Mouse (Mus musculus) myocyte (in vitro differentiated cells): ENCODE data around the gene Neurog2. TPM values are rescaled to one million over a fixed set of nuclear protein-coding genes. Genes with fewer than 3 reads are reported as not detected.

Source experiments
- H3K27me3 ChIP-seq: one replicate; pipeline ENCODE4 v1.6.1; 2011; ENCODE audit not compliant: control insufficient read depth, insufficient read depth, insufficient read length
- H3K36me3 ChIP-seq: one replicate; pipeline ENCODE4 v1.6.1; 2011; ENCODE audit not compliant: control insufficient read depth, insufficient read depth
- H3K4me2 ChIP-seq: one replicate; pipeline ENCODE4 v1.6.1; 2011; ENCODE audit warnings: low read depth, control low read depth
- H3K4me3 ChIP-seq: one replicate; pipeline ENCODE4 v1.5.1; 2011; ENCODE audit warnings: mild to moderate bottlenecking, control low read depth, moderate library complexity
- H3K79me2 ChIP-seq: one replicate; pipeline ENCODE4 v1.6.1; 2011; ENCODE audit not compliant: control insufficient read depth, insufficient read depth
- H3ac ChIP-seq: one replicate; pipeline ENCODE4 v1.6.1; 2011; ENCODE audit not compliant: control insufficient read depth, insufficient read length
- CEBPB ChIP-seq: IDR thresholded peaks from 2 replicates; pipeline ENCODE4 v1.6.1; 2011; ENCODE audit warnings: mild to moderate bottlenecking, moderate library complexity; ENCODE audit not compliant: poor library complexity, insufficient read depth, severe bottlenecking
- E2F4 ChIP-seq: IDR thresholded peaks from one replicate; pipeline ENCODE4 v1.6.1; 2011; ENCODE audit warnings: mild to moderate bottlenecking, control low read depth, moderate library complexity; ENCODE audit not compliant: insufficient read depth
- MAX ChIP-seq: IDR thresholded peaks from one replicate; pipeline ENCODE4 v1.6.1; 2011; ENCODE audit warnings: low read depth, mild to moderate bottlenecking, control low read depth
- MYOD1 ChIP-seq, 3 experiments: IDR thresholded peaks; one replicate each; pipeline ENCODE4 v1.6.1; 2011; ENCODE audit warnings: control low read depth in 2 of 3, low read depth in 2 of 3, mild to moderate bottlenecking in 2 of 3, moderate library complexity in 1 of 3; ENCODE audit not compliant: insufficient read length in 2 of 3, control insufficient read depth in 1 of 3
- MYOG ChIP-seq, 3 experiments: IDR thresholded peaks; one replicate each; pipeline ENCODE4 v1.6.1; 2011; ENCODE audit warnings: control low read depth in 2 of 3, low read depth in 2 of 3, mild to moderate bottlenecking in 2 of 3; ENCODE audit not compliant: insufficient read length in 2 of 3, control insufficient read depth in 1 of 3, insufficient read depth in 1 of 3
- POLR2A ChIP-seq: IDR thresholded peaks from one replicate; pipeline ENCODE4 v1.6.1; 2011; ENCODE audit warnings: low read depth, mild to moderate bottlenecking, control low read depth, moderate library complexity; ENCODE audit not compliant: insufficient read length
- POLR2AphosphoS2 ChIP-seq: IDR thresholded peaks from one replicate; pipeline ENCODE4 v1.6.1; 2011; ENCODE audit warnings: low read depth, control low read depth; ENCODE audit not compliant: insufficient read length
- REST ChIP-seq: IDR thresholded peaks from one replicate; pipeline ENCODE4 v1.6.1; 2011; ENCODE audit warnings: mild to moderate bottlenecking, control low read depth, moderate library complexity; ENCODE audit not compliant: insufficient read depth, insufficient read length
- SRF ChIP-seq: IDR thresholded peaks from one replicate; pipeline ENCODE4 v1.6.1; 2011; ENCODE audit warnings: low read depth; ENCODE audit not compliant: control insufficient read depth, insufficient read length
- TCF12 ChIP-seq: IDR thresholded peaks from one replicate; pipeline ENCODE4 v1.6.1; 2011; ENCODE audit warnings: mild to moderate bottlenecking, control low read depth; ENCODE audit not compliant: poor library complexity, insufficient read depth, severe bottlenecking
- TCF3 ChIP-seq: IDR thresholded peaks from one replicate; pipeline ENCODE4 v1.6.1; 2011; ENCODE audit warnings: low read depth, control low read depth; ENCODE audit not compliant: insufficient read length
- USF1 ChIP-seq: IDR thresholded peaks from one replicate; pipeline ENCODE4 v1.6.1; 2011; ENCODE audit warnings: low read depth, mild to moderate bottlenecking, control low read depth, moderate library complexity
- polyA plus RNA-seq: library from polyadenylated mRNA; unstranded; fragments of >200 nt; fragmentation: generic; extraction: Trizol; gene quantifications from one replicate; pipeline ENCODE4 v1.2.1, GENCODE M21; 2012; ENCODE audit warnings: missing spikeins

The Neurog2 gene
- polyA plus RNA-seq, 1 experiment = not detected

DNA sequence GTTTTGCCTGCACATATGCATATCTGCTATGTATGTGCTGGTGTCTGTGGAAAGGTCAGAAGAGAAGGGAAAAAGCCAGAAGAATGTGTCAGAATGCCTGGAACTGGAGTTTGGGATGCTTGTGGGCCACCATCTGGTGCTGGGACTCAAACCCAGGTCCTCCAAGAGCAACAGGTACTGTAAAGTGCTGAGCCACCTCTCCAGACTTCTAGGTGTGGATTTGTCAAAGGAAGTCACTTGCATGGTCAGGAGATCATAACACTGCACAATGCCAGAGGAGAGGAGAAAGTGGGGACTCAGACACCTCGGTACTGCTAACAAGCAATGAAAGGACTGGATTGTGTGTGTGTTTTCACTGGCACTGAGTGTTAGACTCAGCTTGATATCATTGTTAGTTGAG lies 2.7 kb upstream of the Neurog2 start:
- Histone ChIP-seq H3ac (no peak overlapping the region), H3K4me2 (no peak overlapping the region), H3K27me3 (peaks cover 65% of the 10 kb centered on the region), H3K4me3 (no peak overlapping the region), H3K36me3 (no peaks in the 10 kb centered on the region), H3K79me2 (no peaks in the 10 kb centered on the region)
- TF ChIP-seq MAX (no peak), SRF (no peak), TCF3 (no peak), USF1 (no peak), E2F4 (no peak)

DNA sequence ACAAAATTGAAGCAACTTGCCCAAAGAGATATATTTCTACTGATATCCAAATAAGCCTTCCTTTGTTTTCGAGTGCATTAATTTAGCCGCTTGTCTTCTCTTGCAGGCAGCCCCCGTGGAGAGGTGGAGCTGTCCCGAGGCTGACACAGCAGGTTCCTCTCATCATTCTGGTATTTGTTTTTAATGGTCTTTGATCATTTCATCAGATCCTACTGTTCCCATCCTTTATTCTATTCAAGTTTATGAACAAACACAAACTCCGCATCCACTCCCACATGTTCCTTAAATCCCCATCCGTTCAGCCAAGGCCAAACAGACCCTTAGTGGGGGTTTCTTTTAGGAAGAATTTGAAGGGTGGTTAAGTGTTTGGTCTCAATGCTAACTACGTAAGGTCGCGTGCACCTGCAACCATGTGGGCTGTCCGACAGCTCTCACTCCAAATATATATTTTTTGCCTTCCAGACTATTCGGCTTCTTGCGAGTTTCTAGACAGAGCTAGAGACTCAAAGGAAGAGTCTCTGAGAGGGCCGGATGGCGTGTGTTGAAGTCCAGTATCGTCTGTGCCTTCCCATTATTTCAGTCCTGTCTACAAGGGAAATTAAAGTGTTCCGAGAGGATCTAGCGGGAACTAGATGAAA lies 2.1 kb upstream of the Neurog2 start:
- no peak overlapping the region for H3K4me3 ChIP-seq
- H3ac ChIP-seq = no peak overlapping the region
- H3K36me3 ChIP-seq = no peaks in the 10 kb centered on the region
- no peaks in the 10 kb centered on the region for H3K79me2 ChIP-seq
- H3K4me2 ChIP-seq = no peak overlapping the region
- TF ChIP-seq CEBPB (no peak), MYOG (IDR thresholded peaks at IDR 0.05; ENCODE audit: control insufficient read depth in 1 of 3, insufficient read depth in 1 of 3, insufficient read length in 2 of 3, low read depth in 2 of 3) (no peak), TCF12 (no peak), POLR2AphosphoS2 (no peak), TCF3 (no peak), POLR2A (no peak), USF1 (no peak), MAX (no peak), REST (no peak)
- H3K27me3 ChIP-seq = peaks cover 65% of the 10 kb centered on the region

DNA sequence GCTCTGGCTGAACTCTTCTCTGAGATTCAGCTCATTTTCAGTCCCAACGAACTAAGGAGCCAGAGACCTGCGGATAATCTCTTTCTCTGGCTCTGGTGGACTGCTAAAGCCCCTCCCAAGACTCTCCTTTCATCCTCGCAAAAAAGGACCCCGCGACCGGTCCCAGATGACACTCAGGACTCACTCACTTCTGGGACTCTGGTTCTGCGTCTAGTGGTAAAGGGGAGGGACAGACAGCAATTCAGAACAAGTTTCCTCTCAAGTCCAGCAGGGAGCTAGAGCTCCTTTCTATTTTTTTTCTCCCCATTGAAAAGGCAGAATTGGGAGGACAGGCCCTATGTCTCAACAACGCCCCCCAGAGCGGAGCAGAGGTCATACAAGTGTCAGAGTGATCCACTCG lies 1.4 kb upstream of the Neurog2 start:
- no peak overlapping the region for H3ac ChIP-seq
- no peaks in the 10 kb centered on the region for H3K79me2 ChIP-seq
- H3K4me3 ChIP-seq = no peak overlapping the region
- H3K4me2 ChIP-seq = no peak overlapping the region
- no peaks in the 10 kb centered on the region for H3K36me3 ChIP-seq
- TF ChIP-seq TCF3 = no peak
- TF ChIP-seq E2F4 = no peak
- no peak for TF ChIP-seq USF1
- H3K27me3 ChIP-seq = peaks cover 57% of the 10 kb centered on the region

DNA sequence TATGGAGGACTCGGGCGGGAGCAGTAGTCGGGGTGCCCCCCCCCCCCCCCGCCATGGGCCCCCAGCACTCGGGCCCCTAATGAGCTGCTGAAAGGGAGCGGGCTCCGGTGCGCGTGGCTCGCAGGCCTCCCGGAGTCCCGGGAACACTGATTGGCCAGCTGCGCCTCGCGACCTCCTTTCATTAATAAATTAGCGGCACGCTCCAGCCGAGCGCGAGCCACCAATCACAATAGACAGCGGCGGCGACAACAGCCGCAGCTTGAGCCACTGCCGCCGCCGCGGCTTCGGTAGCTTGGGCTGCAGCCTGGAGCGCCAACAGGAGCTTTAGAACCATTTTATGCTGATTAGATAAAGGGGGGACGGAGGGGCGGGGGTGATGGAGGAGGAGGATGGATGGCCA lies 404 bp upstream of the Neurog2 start:
- no peak overlapping the region for H3ac ChIP-seq
- no peaks in the 10 kb centered on the region for H3K79me2 ChIP-seq
- H3K4me2 ChIP-seq = peak overlapping the region; percentile 87
- no peak overlapping the region for H3K4me3 ChIP-seq
- TF ChIP-seq POLR2AphosphoS2 (no peak), REST (no peak), CEBPB (no peak), POLR2A (no peak), MYOD1 (IDR thresholded peaks at IDR 0.05; ENCODE audit: control insufficient read depth in 1 of 3, insufficient read length in 2 of 3, low read depth in 2 of 3) (no peak), SRF (no peak), MYOG (IDR thresholded peaks at IDR 0.05; ENCODE audit: control insufficient read depth in 1 of 3, insufficient read depth in 1 of 3, insufficient read length in 2 of 3, low read depth in 2 of 3) (no peak), TCF3 (no peak), TCF12 (no peak), E2F4 (no peak), MAX (no peak), USF1 (no peak)
- H3K27me3 ChIP-seq = peaks cover 55% of the 10 kb centered on the region
- no peaks in the 10 kb centered on the region for H3K36me3 ChIP-seq

DNA sequence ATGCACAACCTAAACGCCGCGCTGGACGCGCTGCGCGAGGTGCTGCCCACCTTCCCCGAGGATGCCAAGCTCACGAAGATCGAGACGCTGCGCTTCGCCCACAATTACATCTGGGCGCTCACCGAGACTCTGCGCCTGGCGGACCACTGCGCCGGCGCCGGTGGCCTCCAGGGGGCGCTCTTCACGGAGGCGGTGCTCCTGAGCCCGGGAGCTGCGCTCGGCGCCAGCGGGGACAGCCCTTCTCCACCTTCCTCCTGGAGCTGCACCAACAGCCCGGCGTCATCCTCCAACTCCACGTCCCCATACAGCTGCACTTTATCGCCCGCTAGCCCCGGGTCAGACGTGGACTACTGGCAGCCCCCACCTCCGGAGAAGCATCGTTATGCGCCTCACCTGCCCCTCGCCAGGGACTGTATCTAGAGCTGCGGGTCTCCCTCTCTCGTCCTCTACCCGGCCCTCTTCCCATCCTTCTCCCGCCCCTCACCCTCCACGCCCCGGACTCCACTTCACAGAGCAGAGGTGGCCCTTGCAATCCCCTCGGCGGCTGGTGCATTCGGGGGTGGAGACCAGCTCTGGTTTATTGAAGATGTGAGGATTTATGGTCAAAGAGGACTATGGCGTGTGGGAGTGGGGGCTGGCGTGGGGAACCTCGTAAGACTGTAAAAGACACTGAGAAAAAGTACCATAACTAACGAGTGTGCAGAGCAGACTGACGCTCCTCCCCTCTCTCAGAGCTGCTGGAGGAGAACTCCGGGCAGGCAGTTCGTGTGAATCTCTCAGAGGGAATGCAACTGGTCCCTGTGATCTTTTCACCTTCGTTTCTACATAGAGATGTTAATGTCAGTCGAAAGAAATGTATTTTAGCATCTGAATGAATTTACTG lies 1.4 kb downstream of the Neurog2 start:
- no peaks in the 10 kb centered on the region for H3K79me2 ChIP-seq
- TF ChIP-seq REST (no peak), CEBPB (no peak), POLR2A (no peak), USF1 (no peak), POLR2AphosphoS2 (no peak), MYOG (IDR thresholded peaks at IDR 0.05; ENCODE audit: control insufficient read depth in 1 of 3, insufficient read depth in 1 of 3, insufficient read length in 2 of 3, low read depth in 2 of 3) (no peak), TCF3 (no peak), E2F4 (no peak), TCF12 (no peak), SRF (no peak), MAX (no peak), MYOD1 (IDR thresholded peaks at IDR 0.05; ENCODE audit: control insufficient read depth in 1 of 3, insufficient read length in 2 of 3, low read depth in 2 of 3) (no peak)
- no peak overlapping the region for H3ac ChIP-seq
- peak overlapping the region; percentile 87 for H3K4me2 ChIP-seq
- H3K36me3 ChIP-seq = no peaks in the 10 kb centered on the region
- peaks cover 48% of the 10 kb centered on the region for H3K27me3 ChIP-seq
- no peak overlapping the region for H3K4me3 ChIP-seq
